Mouse (Mus musculus): ENCODE results near the gene Taf3. TPM values are rescaled to one million over a fixed set of nuclear protein-coding genes. Genes with fewer than 3 reads are reported as not detected.
A peak's percentile ranks its signal among the peaks of the same experiment; 100 is the strongest.

Gene Taf3
- polyA plus RNA-seq, 1 experiment from 2014 or later = 13.6 TPM

GRCm38 (mm10) chr2:9875676-9876357 lies 172.6 kb downstream of the Taf3 start:
- no peak overlapping the region for H3K27ac ChIP-seq
- no peaks in the 10 kb centered on the region for H3K9me3 ChIP-seq
- no peaks in the 10 kb centered on the region for H3K36me3 ChIP-seq
- peaks cover 61% of the 10 kb centered on the region for H3K4me1 ChIP-seq (replicated peaks)
- 5% methylated on average over 12 of the region's 12 CpGs for WGBS
- H3K4me3 ChIP-seq = peak overlapping the region; percentile 61
- DNase-seq (ENCODE audit: low spot score) = no peak
- H3K27me3 ChIP-seq (ENCODE audit: insufficient read depth, poor library complexity, severe bottlenecking) = peaks cover 93% of the 10 kb centered on the region

GRCm38 (mm10) chr2:9875220-9875619 lies 173.2 kb downstream of the Taf3 start:
- DNase-seq (ENCODE audit: low spot score) = no peak
- Histone ChIP-seq H3K36me3 (no peaks in the 10 kb centered on the region), H3K4me1 (replicated peaks) (peaks cover 57% of the 10 kb centered on the region), H3K27ac (no peak overlapping the region), H3K9me3 (no peaks in the 10 kb centered on the region), H3K4me3 (peak overlapping the region; percentile 61; the same call in 1 of the 2 replicates), H3K27me3 (ENCODE audit: insufficient read depth, poor library complexity, severe bottlenecking) (peaks cover 93% of the 10 kb centered on the region)
- 3% methylated on average over 4 of the region's 4 CpGs for WGBS

DNA sequence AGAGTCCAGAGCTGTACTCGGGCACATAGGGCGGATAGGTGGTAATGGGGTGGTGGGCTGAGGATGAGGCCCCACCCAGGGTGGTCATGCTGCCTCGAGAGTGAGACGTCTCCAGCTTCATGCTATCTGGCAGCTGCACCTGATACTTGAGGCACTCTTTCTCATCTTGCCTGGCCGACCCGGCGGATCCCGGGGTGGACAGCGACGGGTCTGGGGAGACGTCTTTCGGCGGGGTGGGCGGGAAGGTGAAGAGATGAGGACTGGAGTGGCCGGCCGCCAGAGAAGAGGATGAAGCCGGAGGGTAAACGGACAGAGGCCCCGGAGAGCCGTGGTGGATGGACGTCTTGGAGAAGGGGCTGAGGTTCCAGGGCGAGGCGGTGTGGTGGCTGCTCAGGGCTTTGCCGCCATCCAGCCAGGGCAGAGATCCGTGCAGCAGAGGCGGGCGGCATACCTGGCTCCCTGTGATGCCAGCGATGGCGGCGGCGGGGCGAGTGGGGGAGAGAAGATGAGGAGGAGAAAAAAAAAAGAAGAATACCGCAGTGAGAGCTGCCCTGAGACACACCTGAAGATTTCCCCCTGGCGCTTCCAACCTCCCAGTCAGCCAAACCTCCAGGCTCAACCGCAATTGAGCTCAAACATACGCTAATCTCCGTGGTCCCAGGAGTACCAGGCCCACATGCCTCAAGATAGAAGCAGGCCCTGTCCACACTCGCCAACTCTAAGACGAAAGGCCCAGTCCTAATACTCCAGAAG lies 173.8 kb downstream of the Taf3 start:
- no peak overlapping the region; the same call in 1 of the 2 replicates for H3K27ac ChIP-seq
- H3K27me3 ChIP-seq (ENCODE audit: insufficient read depth, poor library complexity, severe bottlenecking) = peaks cover 93% of the 10 kb centered on the region
- DNase-seq (ENCODE audit: low spot score) = peak; percentile 39
- WGBS = 2% methylated on average over 39 of the region's 39 CpGs
- no peaks in the 10 kb centered on the region for H3K9me3 ChIP-seq
- peak overlapping the region; percentile 61 for H3K4me3 ChIP-seq
- H3K36me3 ChIP-seq = no peaks in the 10 kb centered on the region
- peaks cover 53% of the 10 kb centered on the region for H3K4me1 ChIP-seq (replicated peaks)

DNA sequence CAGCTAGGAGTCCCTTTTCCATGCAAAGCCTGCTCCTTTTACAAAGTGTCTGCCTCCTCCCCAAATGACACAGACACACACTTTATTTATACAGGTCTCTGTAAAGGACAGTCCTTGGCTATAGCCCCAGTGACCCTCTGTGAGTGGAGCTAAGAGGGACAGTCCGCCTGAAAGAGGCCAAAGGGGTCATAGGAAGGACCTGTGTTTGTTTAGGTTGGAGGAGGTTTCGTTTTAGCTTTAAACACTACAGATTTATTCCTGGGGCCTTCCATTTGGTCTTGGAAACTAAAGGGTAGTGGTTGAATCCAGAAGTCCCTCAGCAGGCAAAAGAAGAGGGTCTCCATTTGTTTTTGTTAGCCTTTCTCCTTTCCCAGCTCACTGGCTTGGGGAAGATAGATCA lies 174.6 kb downstream of the Taf3 start:
- peaks cover 99% of the 10 kb centered on the region for H3K27me3 ChIP-seq (ENCODE audit: insufficient read depth, poor library complexity, severe bottlenecking)
- no peak for DNase-seq (ENCODE audit: low spot score)
- no peak overlapping the region for H3K27ac ChIP-seq
- H3K4me1 ChIP-seq (replicated peaks) = peaks cover 48% of the 10 kb centered on the region
- WGBS = 6% methylated on average over 2 of the region's 2 CpGs
- no peaks in the 10 kb centered on the region for H3K36me3 ChIP-seq
- H3K4me3 ChIP-seq = peak overlapping the region; percentile 61; the same call in 1 of the 2 replicates
- no peaks in the 10 kb centered on the region for H3K9me3 ChIP-seq

GRCm38 (mm10) chr2:9872682-9873081 lies 175.7 kb downstream of the Taf3 start:
- Histone ChIP-seq H3K27ac (0 out of 2 replicates have a peak overlapping the region, but pooled peaks have one; percentile 3), H3K4me1 (replicated peaks) (peaks cover 39% of the 10 kb centered on the region), H3K36me3 (no peaks in the 10 kb centered on the region), H3K27me3 (ENCODE audit: insufficient read depth, poor library complexity, severe bottlenecking) (peaks cover 91% of the 10 kb centered on the region), H3K4me3 (peak overlapping the region; percentile 32), H3K9me3 (no peaks in the 10 kb centered on the region)
- DNase-seq (ENCODE audit: low spot score) = peak; percentile 35
- WGBS = 2% methylated on average over 12 of the region's 12 CpGs

- Histone ChIP-seq H3K36me3 (no peaks in the 10 kb centered on the region), H3K4me1 (replicated peaks) (peaks cover 31% of the 10 kb centered on the region), H3K4me3 (no peak overlapping the region), H3K9me3 (no peaks in the 10 kb centered on the region), H3K27ac (no peak overlapping the region), H3K27me3 (ENCODE audit: insufficient read depth, poor library complexity, severe bottlenecking) (peaks cover 82% of the 10 kb centered on the region)
- DNase-seq (ENCODE audit: low spot score) = no peak
- WGBS = 11% methylated on average over 6 of the region's 6 CpGs
These were observed 176.6 kb downstream of the Taf3 start for GRCm38 (mm10) chr2:9871798-9872197.

DNA sequence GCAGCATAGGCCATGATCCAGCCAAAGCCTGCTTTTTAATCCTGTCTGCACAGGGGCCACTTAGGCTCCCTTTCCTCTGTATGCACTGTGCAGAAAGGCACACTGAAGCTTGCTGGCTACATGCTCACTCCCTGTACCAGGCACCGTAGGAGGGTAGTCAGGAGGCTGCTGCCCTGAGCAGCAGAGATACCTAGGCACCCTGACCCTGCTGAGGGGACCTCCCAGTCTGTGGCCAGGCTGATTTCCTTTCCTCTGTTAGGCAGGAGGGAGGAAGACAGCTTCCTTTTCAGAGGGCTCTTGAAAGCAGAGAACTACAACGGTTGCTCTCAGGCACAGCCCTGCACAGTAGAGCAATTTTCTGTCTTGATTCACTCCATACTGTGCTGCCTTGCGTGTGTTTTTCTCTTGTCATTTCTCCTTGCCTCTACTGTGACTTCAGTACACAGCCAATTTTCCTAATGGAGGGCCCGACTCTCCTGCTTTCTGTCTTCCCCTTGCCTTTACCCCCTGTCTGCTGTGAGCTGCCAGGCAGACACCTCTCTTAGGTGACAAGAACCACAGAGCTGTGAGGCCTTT lies 177.2 kb downstream of the Taf3 start:
- Histone ChIP-seq H3K27ac (no peak overlapping the region), H3K4me1 (replicated peaks) (peaks cover 30% of the 10 kb centered on the region), H3K27me3 (ENCODE audit: insufficient read depth, poor library complexity, severe bottlenecking) (peaks cover 76% of the 10 kb centered on the region), H3K9me3 (no peaks in the 10 kb centered on the region), H3K36me3 (no peaks in the 10 kb centered on the region), H3K4me3 (no peak overlapping the region)
- DNase-seq (ENCODE audit: low spot score) = no peak
- WGBS = 20% methylated on average over 4 of the region's 4 CpGs

GRCm38 (mm10) chr2:9867092-9867825 lies 181.1 kb downstream of the Taf3 start:
- WGBS = 76% methylated on average over 12 of the region's 12 CpGs
- no peak for DNase-seq (ENCODE audit: low spot score)
- H3K9me3 ChIP-seq = no peaks in the 10 kb centered on the region
- H3K36me3 ChIP-seq = no peaks in the 10 kb centered on the region
- H3K4me1 ChIP-seq (replicated peaks) = peaks cover 15% of the 10 kb centered on the region
- peaks cover 36% of the 10 kb centered on the region for H3K27me3 ChIP-seq (ENCODE audit: insufficient read depth, poor library complexity, severe bottlenecking)
- no peak overlapping the region for H3K4me3 ChIP-seq
- no peak overlapping the region for H3K27ac ChIP-seq

Other genes starting within 250 kb of the Taf3 start
- gene 4930412O13Rik, start 167.3 kb downstream of the Taf3 start, polyA plus RNA-seq (2016; fragmentation: Nextera tagmentation; extraction: Ambion mirVana) = 0.75 and 1.0 TPM in 2 replicates
- gene 9230102O04Rik, start 159.1 kb downstream of the Taf3 start, polyA plus RNA-seq (2016; fragmentation: Nextera tagmentation; extraction: Ambion mirVana) = 0.54 TPM in 1 of 2 replicates, not detected in the other
- gene Gata3, start 158.6 kb downstream of the Taf3 start, polyA plus RNA-seq (2016; fragmentation: Nextera tagmentation; extraction: Ambion mirVana) = 14.2 and 16.8 TPM in 2 replicates
- gene Atp5c1, start 31.9 kb upstream of the Taf3 start, polyA plus RNA-seq (2016; fragmentation: Nextera tagmentation; extraction: Ambion mirVana) = 487 TPM in 2 replicates
- gene Kin, start 32.0 kb upstream of the Taf3 start, polyA plus RNA-seq (2016; fragmentation: Nextera tagmentation; extraction: Ambion mirVana) = 30.3 and 35.5 TPM in 2 replicates
- 0.10 and 0.22 TPM in 2 replicates for gene Itih2, start 82.8 kb upstream of the Taf3 start, polyA plus RNA-seq (2016; fragmentation: Nextera tagmentation; extraction: Ambion mirVana)
- gene Itih5, start 105.0 kb upstream of the Taf3 start, polyA plus RNA-seq (2016; fragmentation: Nextera tagmentation; extraction: Ambion mirVana) = 3.8 and 5.6 TPM in 2 replicates

Measured in hindbrain, embryonic 10.5 days (tissue).